8 mouse cellular contexts compared by ENCODE assay signal in genomic region chr9:45417245-45417644, GRCm38 (mm10). TPM values are rescaled to one million over a fixed set of nuclear protein-coding genes. Genes with fewer than 3 reads are reported as not detected.
A peak's percentile ranks its signal among the peaks of the same experiment; 100 is the strongest.
DNase-seq lines count a peak whose midpoint lies in the region; ATAC-seq and TF ChIP-seq lines count a peak whose summit lies in the region.

No protein-coding gene starts in this region.

- H3K36me3 ChIP-seq in hindbrain, embryonic 10.5 days, result no peaks in the 10 kb centered on the region
- no peaks in the 10 kb centered on the region for H3K36me3 ChIP-seq in hindbrain, embryonic 12.5 days
- H3K36me3 ChIP-seq in E14TG2a.4 (ENCODE audit: insufficient read depth, low read length), result no peaks in the 10 kb centered on the region
- H3K36me3 ChIP-seq in stomach, embryonic 14.5 days (ENCODE audit: control insufficient read depth, insufficient read depth, low read length), result no peaks in the 10 kb centered on the region

- H3K9me3 ChIP-seq in hindbrain, embryonic 10.5 days, result no peaks in the 10 kb centered on the region
- H3K9me3 ChIP-seq in hindbrain, embryonic 12.5 days (replicated peaks), result no peaks in the 10 kb centered on the region
- no peaks in the 10 kb centered on the region for H3K9me3 ChIP-seq in E14TG2a.4 (ENCODE audit: low read length)
- H3K9me3 ChIP-seq in stomach, embryonic 14.5 days (ENCODE audit: control insufficient read depth, low read depth, low read length), result no peaks in the 10 kb centered on the region

- H3K4me2 ChIP-seq in hindbrain, embryonic 12.5 days (replicated peaks), result no peak overlapping the region
- H3K4me2 ChIP-seq in stomach, embryonic 14.5 days (replicated peaks; ENCODE audit: low read depth, low read length), result peak overlapping the region; percentile 18; the same call in 1 of the 2 replicates

- H3K4me3 ChIP-seq in hindbrain, embryonic 10.5 days, result no peak overlapping the region
- no peak overlapping the region for H3K4me3 ChIP-seq in hindbrain, embryonic 12.5 days
- H3K4me3 ChIP-seq in E14TG2a.4 (replicated peaks; ENCODE audit: low read length), result no peak overlapping the region
- peak overlapping the region; percentile 45 for H3K4me3 ChIP-seq in brown adipose tissue, adult 24 weeks (ENCODE audit: insufficient read depth, low read depth, low read length)
- H3K4me3 ChIP-seq in stomach, embryonic 14.5 days (ENCODE audit: low read depth, low read length), result no peak overlapping the region

- H3K27me3 ChIP-seq in hindbrain, embryonic 10.5 days (ENCODE audit: insufficient read depth, poor library complexity, severe bottlenecking), result peaks cover 9% of the 10 kb centered on the region; the same call in 1 of the 2 replicates
- 0 out of 2 replicates have a peak, but pooled peaks cover 3% of the 10 kb centered on the region for H3K27me3 ChIP-seq in hindbrain, embryonic 12.5 days
- H3K27me3 ChIP-seq in E14TG2a.4 (ENCODE audit: insufficient read depth, low read length), result no peaks in the 10 kb centered on the region
- no peaks in the 10 kb centered on the region for H3K27me3 ChIP-seq in stomach, embryonic 14.5 days (ENCODE audit: control insufficient read depth, insufficient read depth, low read length)

- H3K4me1 ChIP-seq in hindbrain, embryonic 10.5 days (replicated peaks), result peaks cover 3% of the 10 kb centered on the region; the same call in 1 of the 2 replicates
- H3K4me1 ChIP-seq in hindbrain, embryonic 12.5 days, result no peaks in the 10 kb centered on the region
- H3K4me1 ChIP-seq in E14TG2a.4 (replicated peaks; ENCODE audit: low read depth, low read length), result peaks cover 8% of the 10 kb centered on the region
- no peaks in the 10 kb centered on the region for H3K4me1 ChIP-seq in brown adipose tissue, adult 24 weeks (ENCODE audit: control insufficient read depth, insufficient read depth, insufficient read length, low read length)
- no peaks in the 10 kb centered on the region for H3K4me1 ChIP-seq in stomach, embryonic 14.5 days (ENCODE audit: control insufficient read depth, insufficient read depth, low read length)

- WGBS in hindbrain, embryonic 10.5 days, result 30% methylated on average over 8 of the region's 8 CpGs
- WGBS in hindbrain, embryonic 12.5 days, result 27% methylated on average over 8 of the region's 8 CpGs
- 24% methylated on average over 8 of the region's 8 CpGs for WGBS in stomach, embryonic 14.5 days

- peak; percentile 35 for DNase-seq in hindbrain, embryonic 10.5 days (ENCODE audit: low spot score)
- DNase-seq in kidney, postnatal 10 days, result peak; percentile 74
- peak; percentile 67 for DNase-seq in lung, postnatal 10 days

- no peak overlapping the region for H3K27ac ChIP-seq in hindbrain, embryonic 10.5 days
- no peak overlapping the region for H3K27ac ChIP-seq in hindbrain, embryonic 12.5 days
- no peak overlapping the region for H3K27ac ChIP-seq in brown adipose tissue, adult 24 weeks (replicated peaks; ENCODE audit: low read depth, low read length)
- no peak overlapping the region for H3K27ac ChIP-seq in stomach, embryonic 14.5 days (ENCODE audit: low read length)

- TF ChIP-seq CTCF in E14TG2a.4 (conservative IDR thresholded peaks at IDR 0.05; ENCODE audit: low read length), result peak; percentile 97

- no peak overlapping the region for H3K9ac ChIP-seq in hindbrain, embryonic 12.5 days
- no peak overlapping the region for H3K9ac ChIP-seq in stomach, embryonic 14.5 days (replicated peaks; ENCODE audit: low read depth, low read length)

- ATAC-seq in hindbrain, embryonic 12.5 days (ENCODE audit: low FRiP score), result no peak
- peak; percentile 81 for ATAC-seq in granulocyte monocyte progenitor cell, adult 5-6 weeks (replicated peaks; ENCODE audit: poor library complexity, severe bottlenecking)
- no peak for ATAC-seq in stomach, embryonic 14.5 days (ENCODE audit: insufficient number of reproducible peaks, insufficient read depth, low FRiP score, low read depth)

RNA-seq across cellular contexts. Expression of gene Dscaml1, which starts 9.2 kb away (rescaled TPM):
- 0.78 and 0.92 TPM in 2 replicates for polyA plus RNA-seq in hindbrain, embryonic 10.5 days (2016; fragmentation: Nextera tagmentation; extraction: Ambion mirVana)
- polyA plus RNA-seq in hindbrain, embryonic 12.5 days (2016; fragmentation: Nextera tagmentation; extraction: Ambion mirVana), result 2.3 and 4.8 TPM in 2 replicates
- polyA plus RNA-seq in brown adipose tissue, adult 24 weeks (2012; ENCODE audit: insufficient read depth, insufficient read length, missing spikeins), result not detected in 2 replicates
- total RNA-seq in granulocyte monocyte progenitor cell, adult 5-6 weeks (2014; fragmentation: Nextera tagmentation), result not detected in 2 replicates
- not detected in 2 replicates for total RNA-seq in granulocyte monocyte progenitor cell, adult 5-6 weeks (2017)
- polyA plus RNA-seq in stomach, embryonic 14.5 days (2014; fragmentation: Nextera tagmentation; extraction: Ambion mirVana), result 0.06 TPM in 1 of 2 replicates, not detected in the other

RNA-seq across cellular contexts. Expression of gene Fxyd2, which starts 17.8 kb away (rescaled TPM):
- polyA plus RNA-seq in hindbrain, embryonic 10.5 days (2016; fragmentation: Nextera tagmentation; extraction: Ambion mirVana), result 0.93 and 1.1 TPM in 2 replicates
- polyA plus RNA-seq in hindbrain, embryonic 12.5 days (2016; fragmentation: Nextera tagmentation; extraction: Ambion mirVana), result 1.9 and 2.1 TPM in 2 replicates
- 2.8 and 15.3 TPM in 2 replicates for polyA plus RNA-seq in brown adipose tissue, adult 24 weeks (2012; ENCODE audit: insufficient read depth, insufficient read length, missing spikeins)
- total RNA-seq in granulocyte monocyte progenitor cell, adult 5-6 weeks (2014; fragmentation: Nextera tagmentation), result not detected in 2 replicates
- 1.6 and 2.5 TPM in 2 replicates for total RNA-seq in granulocyte monocyte progenitor cell, adult 5-6 weeks (2017)
- 4.4 and 5.3 TPM in 2 replicates for polyA plus RNA-seq in stomach, embryonic 14.5 days (2014; fragmentation: Nextera tagmentation; extraction: Ambion mirVana)

RNA-seq across cellular contexts. Expression of gene Fxyd6, which starts 47.3 kb away (rescaled TPM):
- 155 and 167 TPM in 2 replicates for polyA plus RNA-seq in hindbrain, embryonic 10.5 days (2016; fragmentation: Nextera tagmentation; extraction: Ambion mirVana)
- 190 and 196 TPM in 2 replicates for polyA plus RNA-seq in hindbrain, embryonic 12.5 days (2016; fragmentation: Nextera tagmentation; extraction: Ambion mirVana)
- 2.3 and 5.2 TPM in 2 replicates for polyA plus RNA-seq in brown adipose tissue, adult 24 weeks (2012; ENCODE audit: insufficient read depth, insufficient read length, missing spikeins)
- not detected in 2 replicates for total RNA-seq in granulocyte monocyte progenitor cell, adult 5-6 weeks (2014; fragmentation: Nextera tagmentation)
- total RNA-seq in granulocyte monocyte progenitor cell, adult 5-6 weeks (2017), result not detected in 2 replicates
- 61.4 and 63.5 TPM in 2 replicates for polyA plus RNA-seq in stomach, embryonic 14.5 days (2014; fragmentation: Nextera tagmentation; extraction: Ambion mirVana)

Comparison
In these comparisons a context has a peak if more than half of its experiments do, and no peak if none do; other contexts are left out.
1. RNA of gene Fxyd6, which starts 47.3 kb away (polyA plus RNA-seq): 190 to 196 TPM in hindbrain, embryonic 12.5 days, 155 to 167 TPM in hindbrain, embryonic 10.5 days and 61.4 to 63.5 TPM in stomach, embryonic 14.5 days; 2.3 to 5.2 TPM in brown adipose tissue, adult 24 weeks; every median in the first group is over 10 times any median in the second.
2. Peak in every context shown above with its lines, with median percentiles within 50 percentile points of each other: DNase-seq.